Mouse (Mus musculus): ENCODE measurements around the gene Pax8.

- no peak for TF ChIP-seq CTCF (IDR thresholded peaks at IDR 0.05; ENCODE audit: borderline replicate concordance, insufficient read depth, low read depth, low read length)
- no peak for TF ChIP-seq POLR2A (IDR thresholded peaks at IDR 0.05; ENCODE audit: borderline replicate concordance, insufficient read depth, low read length)
Observed at GRCm38 (mm10) chr2:24507359-24507758, 32.0 kb upstream of the Pax8 start.

Data from cerebellum, adult 2 months (tissue).